In genomic region chr1:77453811-77454210, GRCm38 (mm10) we compare ENCODE assay signal across 20 mouse cellular contexts.
"Had no signal": no experiment of that assay in that cellular context is flagged by ENCODE, and none has a peak within 500 bp of the region (broad histone marks: within the 10 kb centered on the region; RNA-seq: fewer than 3 reads in every experiment).

No protein-coding gene starts in this region.

- H3K4me3 ChIP-seq: megakaryocyte, embryonic 14.5 days; midbrain, embryonic 12.5 days; myocyte; neural tube, embryonic 13.5 days; neural tube, embryonic 15.5 days had no signal

- H3K9ac ChIP-seq: lung, embryonic 14.5 days; midbrain, embryonic 12.5 days; neural tube, embryonic 13.5 days; neural tube, embryonic 15.5 days had no signal

- H3K27me3 ChIP-seq: megakaryocyte, embryonic 14.5 days; midbrain, embryonic 12.5 days; neural tube, embryonic 13.5 days; neural tube, embryonic 15.5 days had no signal

- H3K27ac ChIP-seq: macrophage; midbrain, embryonic 12.5 days; neural tube, embryonic 13.5 days; neural tube, embryonic 15.5 days had no signal

- H3K9me3 ChIP-seq: midbrain, embryonic 12.5 days; neural tube, embryonic 13.5 days; neural tube, embryonic 15.5 days had no signal

- H3K36me3 ChIP-seq: midbrain, embryonic 12.5 days; neural tube, embryonic 13.5 days; neural tube, embryonic 15.5 days had no signal

- H3K4me2 ChIP-seq: lung, embryonic 14.5 days; midbrain, embryonic 12.5 days; neural tube, embryonic 13.5 days; neural tube, embryonic 15.5 days had no signal

- DNase-seq: lung, adult 18-20 months; lung, embryonic 14.5 days; lung, postnatal 10 days; lung, postnatal 36 days; midbrain, embryonic 14.5 days; retina, postnatal 1 day; right cerebral cortex, adult 18-20 months; right cerebral cortex, postnatal 25 days; right cerebral cortex, postnatal 4 days; spleen, adult 18-20 months; thymus, adult 2 months; thymus, postnatal 25 days; thymus, postnatal 4 days had no signal

- H3K4me1 ChIP-seq: megakaryocyte, embryonic 14.5 days had no signal

- ATAC-seq: midbrain, embryonic 16.5 days had no signal
